Mouse (Mus musculus): ENCODE measurements around the gene Eps8.

DNA sequence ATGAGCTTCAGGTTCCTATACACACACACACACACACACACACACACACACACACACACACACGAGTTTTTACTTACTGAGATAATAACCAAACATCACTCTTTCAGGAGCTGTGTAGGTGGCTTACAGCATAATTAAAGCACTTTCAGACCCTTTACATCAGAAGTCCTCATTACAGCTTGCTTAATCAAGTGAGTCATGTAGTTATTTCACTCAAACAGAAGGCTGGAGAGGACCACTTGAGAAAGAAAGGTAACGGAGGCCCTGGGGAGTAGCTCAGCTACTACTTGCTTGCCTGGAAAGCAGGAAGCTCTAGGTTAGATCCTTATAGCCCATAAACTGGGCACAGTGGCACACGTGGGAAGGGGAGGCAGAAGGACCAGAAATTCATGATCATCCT, 13.0 kb upstream of the Eps8 start:
- TF ChIP-seq POLR2A (IDR thresholded peaks at IDR 0.05; ENCODE audit: low read depth, low read length) (no peak), CTCF (conservative IDR thresholded peaks at IDR 0.05; ENCODE audit: insufficient read depth, insufficient read length, low read depth, low read length) (no peak)
